Mouse (Mus musculus) kidney, embryonic 16.5 days (tissue): ENCODE results near the gene Icmt. TPM values are rescaled to one million over a fixed set of nuclear protein-coding genes. Genes with fewer than 3 reads are reported as not detected.

Experiments
- ATAC-seq: fragments of 200-750 bp; cut with Nextera tagmentation; 2 replicates; pipeline ENCODE4 v1.8.0; 2017; ENCODE audit warnings: moderate TSS enrichment; ENCODE audit not compliant: low FRiP score, low TSS enrichment
- H3K27ac ChIP-seq: fragments of 300-500 bp; sonication (generic); 2 replicates; pipeline ENCODE4 v1.5.1; 2014; ENCODE audit warnings: low read length
- H3K27me3 ChIP-seq: fragments of 300-500 bp; sonication (generic); 2 replicates; pipeline ENCODE4 v1.6.1; 2014; ENCODE audit warnings: low read length, control low read depth, mixed read lengths; ENCODE audit not compliant: insufficient read depth
- H3K36me3 ChIP-seq: fragments of 300-500 bp; sonication (generic); 2 replicates; pipeline ENCODE4 v1.6.1; 2014; ENCODE audit warnings: low read length, control low read depth, mixed read lengths; ENCODE audit not compliant: insufficient read depth
- H3K4me1 ChIP-seq: fragments of 300-500 bp; sonication (generic); 2 replicates; pipeline ENCODE4 v1.6.1; 2014; ENCODE audit warnings: low read length, control low read depth, mixed read lengths; ENCODE audit not compliant: insufficient read depth
- H3K4me2 ChIP-seq: fragments of 300-500 bp; sonication (generic); replicated peaks from 2 replicates; pipeline ENCODE4 v1.6.1; 2014; ENCODE audit warnings: low read depth, low read length
- H3K4me3 ChIP-seq: fragments of 300-500 bp; sonication (generic); 2 replicates; pipeline ENCODE4 v1.5.1; 2014; ENCODE audit warnings: mild to moderate bottlenecking, low read length
- H3K9ac ChIP-seq: fragments of 300-500 bp; sonication (generic); replicated peaks from 2 replicates; pipeline ENCODE4 v1.6.1; 2014; ENCODE audit warnings: low read length
- H3K9me3 ChIP-seq: fragments of 300-500 bp; sonication (generic); 2 replicates; pipeline ENCODE4 v1.6.1; 2016; ENCODE audit warnings: low read length, control low read depth
- WGBS: fragments of 180-500 bp; shearing (Covaris S2); extraction: QIAGEN DNeasy Blood & Tissue Kit; methylation state at CpG from one replicate; pipeline ENCODE4 v1.1.7; 2014; 5-methylcytosine and 5-hydroxymethylcytosine counted together
- polyA plus RNA-seq: library from polyadenylated mRNA; unstranded; fragments of >200 nt; fragmentation: Nextera tagmentation; extraction: Ambion mirVana; gene quantifications from 2 replicates; pipeline ENCODE4 v1.2.1, GENCODE M21; 2015

Icmt gene
- polyA plus RNA-seq, 1 experiment from 2014 or later = 32.6 TPM

GRCm38 (mm10) chr4:152294188-152294929 lies 2.7 kb upstream of the Icmt start:
- 41% methylated on average over 10 of the region's 10 CpGs for WGBS
- peaks cover 31% of the 10 kb centered on the region for H3K4me1 ChIP-seq

GRCm38 (mm10) chr4:152295916-152296315 lies 1.1 kb upstream of the Icmt start:
- Histone ChIP-seq H3K4me1 (peaks cover 27% of the 10 kb centered on the region), H3K4me2 (no peak overlapping the region; the same call in 1 of the 2 replicates), H3K4me3 (no peak overlapping the region), H3K27me3 (peaks cover 29% of the 10 kb centered on the region), H3K9me3 (no peaks in the 10 kb centered on the region), H3K27ac (peak overlapping the region; percentile 75), H3K9ac (peak overlapping the region; percentile 55), H3K36me3 (peaks cover 14% of the 10 kb centered on the region)
- WGBS = 23% methylated on average over 4 of the region's 4 CpGs
- ATAC-seq = no peak

More at GRCm38 (mm10) chr4:152294188-152294929, 2.7 kb upstream of the Icmt start:
- Histone ChIP-seq H3K27me3 (peaks cover 43% of the 10 kb centered on the region), H3K9me3 (no peaks in the 10 kb centered on the region), H3K4me2 (no peak overlapping the region), H3K27ac (peak overlapping the region; percentile 25; the same call in 1 of the 2 replicates), H3K36me3 (no peaks in the 10 kb centered on the region), H3K4me3 (no peak overlapping the region), H3K9ac (no peak overlapping the region)
- ATAC-seq = no peak

- Histone ChIP-seq H3K36me3 (peaks cover 14% of the 10 kb centered on the region), H3K4me1 (peaks cover 27% of the 10 kb centered on the region), H3K27ac (peak overlapping the region; percentile 86), H3K27me3 (peaks cover 24% of the 10 kb centered on the region), H3K9me3 (no peaks in the 10 kb centered on the region), H3K9ac (peak overlapping the region; percentile 72), H3K4me2 (peak overlapping the region; percentile 79), H3K4me3 (peak overlapping the region; percentile 76)
- ATAC-seq = no peak; the same call in 1 of the 2 replicates
- 6% methylated on average over 8 of the region's 8 CpGs for WGBS
These were observed 656 bp upstream of the Icmt start for GRCm38 (mm10) chr4:152296371-152296770.

GRCm38 (mm10) chr4:152298836-152299235 lies 1.8 kb downstream of the Icmt start:
- no peak for ATAC-seq
- H3K27me3 ChIP-seq = no peaks in the 10 kb centered on the region; the same call in 1 of the 2 replicates
- WGBS = 81% methylated on average over 14 of the region's 14 CpGs
- H3K4me2 ChIP-seq = no peak overlapping the region
- peaks cover 27% of the 10 kb centered on the region for H3K36me3 ChIP-seq
- H3K4me1 ChIP-seq = peaks cover 36% of the 10 kb centered on the region
- H3K27ac ChIP-seq = no peak overlapping the region
- no peak overlapping the region; the same call in 1 of the 2 replicates for H3K9ac ChIP-seq
- no peak overlapping the region for H3K4me3 ChIP-seq
- no peaks in the 10 kb centered on the region for H3K9me3 ChIP-seq

GRCm38 (mm10) chr4:152300375-152300774 lies 3.3 kb downstream of the Icmt start:
- no peak overlapping the region for H3K27ac ChIP-seq
- WGBS = 96% methylated on average over 8 of the region's 8 CpGs
- no peak overlapping the region for H3K9ac ChIP-seq
- peaks cover 34% of the 10 kb centered on the region for H3K4me1 ChIP-seq
- no peaks in the 10 kb centered on the region for H3K27me3 ChIP-seq
- H3K4me3 ChIP-seq = no peak overlapping the region
- no peak overlapping the region for H3K4me2 ChIP-seq
- H3K9me3 ChIP-seq = no peaks in the 10 kb centered on the region
- H3K36me3 ChIP-seq = peaks cover 32% of the 10 kb centered on the region
- no peak for ATAC-seq

- H3K4me1 ChIP-seq = peaks cover 28% of the 10 kb centered on the region
- no peaks in the 10 kb centered on the region for H3K27me3 ChIP-seq
- WGBS = 72% methylated on average over 11 of the region's 11 CpGs
- H3K4me3 ChIP-seq = no peak overlapping the region
- H3K4me2 ChIP-seq = no peak overlapping the region
- no peak for ATAC-seq
- no peak overlapping the region for H3K9ac ChIP-seq
- H3K9me3 ChIP-seq = no peaks in the 10 kb centered on the region
- H3K36me3 ChIP-seq = peaks cover 32% of the 10 kb centered on the region
- no peak overlapping the region for H3K27ac ChIP-seq
These were observed 5.0 kb downstream of the Icmt start for GRCm38 (mm10) chr4:152302012-152302411.

- Histone ChIP-seq H3K27me3 (no peaks in the 10 kb centered on the region), H3K9ac (no peak overlapping the region), H3K27ac (0 out of 2 replicates have a peak overlapping the region, but pooled peaks have one; percentile 1), H3K9me3 (no peaks in the 10 kb centered on the region), H3K36me3 (peaks cover 32% of the 10 kb centered on the region), H3K4me2 (no peak overlapping the region), H3K4me1 (peaks cover 25% of the 10 kb centered on the region), H3K4me3 (no peak overlapping the region)
- WGBS = 76% methylated on average over 10 of the region's 10 CpGs
- ATAC-seq = peak; percentile 67
These were observed 6.1 kb downstream of the Icmt start for GRCm38 (mm10) chr4:152303172-152303571.

GRCm38 (mm10) chr4:152304685-152305084 lies 7.7 kb downstream of the Icmt start:
- Histone ChIP-seq H3K9me3 (no peaks in the 10 kb centered on the region), H3K27me3 (no peaks in the 10 kb centered on the region), H3K9ac (no peak overlapping the region), H3K4me2 (no peak overlapping the region), H3K36me3 (peaks cover 29% of the 10 kb centered on the region), H3K4me1 (peaks cover 14% of the 10 kb centered on the region), H3K27ac (no peak overlapping the region), H3K4me3 (no peak overlapping the region)
- WGBS = 92% methylated on average over 6 of the region's 6 CpGs
- ATAC-seq = no peak

GRCm38 (mm10) chr4:152305991-152306390 lies 9.0 kb downstream of the Icmt start:
- Histone ChIP-seq H3K36me3 (peaks cover 18% of the 10 kb centered on the region), H3K4me2 (no peak overlapping the region), H3K4me3 (no peak overlapping the region), H3K9ac (no peak overlapping the region), H3K4me1 (peaks cover 9% of the 10 kb centered on the region; the same call in 1 of the 2 replicates), H3K27me3 (peaks cover 6% of the 10 kb centered on the region; the same call in 1 of the 2 replicates), H3K9me3 (no peaks in the 10 kb centered on the region), H3K27ac (no peak overlapping the region)
- WGBS = 66% methylated on average over 6 of the region's 6 CpGs
- no peak for ATAC-seq

- Histone ChIP-seq H3K36me3 (peaks cover 16% of the 10 kb centered on the region), H3K27ac (no peak overlapping the region), H3K9me3 (no peaks in the 10 kb centered on the region), H3K4me2 (no peak overlapping the region), H3K4me1 (peaks cover 11% of the 10 kb centered on the region), H3K4me3 (no peak overlapping the region), H3K9ac (no peak overlapping the region), H3K27me3 (peaks cover 21% of the 10 kb centered on the region)
- 82% methylated on average over 9 of the region's 9 CpGs for WGBS
- ATAC-seq = no peak
These were observed 10.5 kb downstream of the Icmt start for GRCm38 (mm10) chr4:152307542-152307941.
